Mouse (Mus musculus): ENCODE measurements around the gene Olfr543.
"Not testable (repeated sequence)": the region's sequence is repeated elsewhere in the genome, so short reads cannot be mapped to it uniquely, and the experiment has no call there.

Gene Olfr543

DNA sequence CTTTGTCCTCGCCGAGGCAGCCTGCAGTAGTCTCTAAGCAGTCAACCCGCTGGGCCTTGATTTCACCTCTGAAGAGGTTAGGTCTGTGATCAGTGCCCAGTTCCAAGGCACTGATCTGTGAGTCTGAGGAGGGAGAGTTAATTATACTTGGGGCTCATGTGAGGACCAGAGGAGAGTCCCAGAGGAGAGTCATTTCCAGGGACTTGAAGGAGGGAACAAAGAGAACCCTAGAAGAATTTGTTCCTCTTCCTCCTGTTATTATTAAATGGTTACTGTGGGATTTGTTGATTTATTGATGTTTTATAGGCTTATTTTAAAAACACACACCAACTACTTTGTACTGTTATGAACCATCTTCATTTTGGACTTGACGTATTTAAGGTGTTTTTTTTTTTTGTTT lies at the start of gene Olfr543:
TSS of gene Olfr543 (minus strand) at position 101 of the 400 bp plus-strand sequence.
- no peak for DNase-seq (ENCODE audit: low read depth, low spot score)

DNA sequence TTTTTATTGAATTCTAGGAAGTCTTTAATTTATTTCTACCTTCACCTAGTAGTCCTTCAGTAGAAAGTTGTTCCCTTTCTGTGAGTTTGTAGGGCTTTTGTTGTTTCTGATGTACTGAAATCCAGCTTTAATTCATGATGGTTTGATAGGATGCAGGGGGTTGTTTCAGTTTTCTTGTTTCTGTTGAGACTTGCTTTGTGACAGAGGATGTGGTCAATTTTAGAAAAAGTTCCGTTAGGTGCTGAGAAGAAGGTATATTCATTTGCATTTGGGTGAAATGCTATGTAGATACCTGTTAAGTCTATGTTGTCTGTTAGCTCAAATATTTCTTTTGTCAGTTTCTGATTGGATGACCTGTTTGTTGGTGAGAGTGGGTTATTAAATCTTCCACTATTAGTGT lies 47.6 kb upstream of the Olfr543 start:
- no peak for DNase-seq (ENCODE audit: low read depth, low spot score)

DNA sequence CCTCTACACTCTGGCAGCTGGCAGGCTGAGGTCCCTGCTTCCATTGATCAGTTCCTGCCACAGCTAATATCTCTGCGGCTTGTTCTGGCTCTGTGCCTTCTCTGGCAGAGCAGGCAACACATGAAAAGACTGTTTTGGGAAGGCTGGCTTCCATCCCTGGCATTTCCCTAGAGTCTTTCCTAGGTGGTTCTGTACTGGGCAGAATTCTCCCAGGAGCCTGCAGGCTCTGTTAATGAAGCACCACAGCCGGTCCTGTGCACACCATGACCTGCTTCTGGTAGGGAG lies 35.5 kb upstream of the Olfr543 start:
- DNase-seq (ENCODE audit: low read depth, low spot score), result no peak

DNA sequence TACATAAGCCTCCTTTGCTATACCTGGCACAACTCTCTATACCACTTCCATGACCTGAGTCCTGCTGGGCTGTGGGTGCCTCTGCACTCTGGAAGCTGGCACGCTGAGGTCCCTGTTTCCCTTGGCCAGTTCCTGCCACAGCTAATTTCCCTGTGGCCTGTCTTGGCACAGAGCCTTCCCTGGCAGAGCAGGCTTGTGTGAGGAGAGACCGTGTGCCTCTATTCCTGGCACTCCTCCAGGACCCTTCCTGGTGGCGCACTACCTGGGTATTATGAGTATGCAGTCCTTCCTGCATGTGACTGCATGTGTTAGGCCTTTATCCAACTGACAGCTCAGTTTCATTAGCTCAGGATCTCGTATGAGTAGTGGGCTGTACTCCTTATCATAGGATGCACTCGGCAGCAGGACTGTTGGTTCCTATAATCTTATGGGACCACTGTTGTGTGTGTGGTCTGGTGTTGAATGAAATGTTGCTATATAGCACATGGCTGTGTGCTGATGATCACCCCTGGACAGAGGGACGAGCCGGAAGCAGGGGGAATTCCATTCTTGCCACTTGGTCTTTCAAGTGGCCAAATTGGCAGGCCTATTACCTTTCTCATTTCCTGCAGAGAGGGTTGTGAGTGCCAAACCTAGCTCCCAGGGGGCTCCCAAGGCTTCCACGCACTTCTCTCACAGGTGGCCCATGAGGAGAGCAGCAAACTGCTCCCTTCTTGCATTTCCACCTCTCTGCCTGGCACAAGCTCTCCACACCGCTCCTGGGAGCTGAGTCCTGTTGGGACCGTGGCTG lies 35.0 kb upstream of the Olfr543 start:
- no peak for DNase-seq (ENCODE audit: low read depth, low spot score)

DNA sequence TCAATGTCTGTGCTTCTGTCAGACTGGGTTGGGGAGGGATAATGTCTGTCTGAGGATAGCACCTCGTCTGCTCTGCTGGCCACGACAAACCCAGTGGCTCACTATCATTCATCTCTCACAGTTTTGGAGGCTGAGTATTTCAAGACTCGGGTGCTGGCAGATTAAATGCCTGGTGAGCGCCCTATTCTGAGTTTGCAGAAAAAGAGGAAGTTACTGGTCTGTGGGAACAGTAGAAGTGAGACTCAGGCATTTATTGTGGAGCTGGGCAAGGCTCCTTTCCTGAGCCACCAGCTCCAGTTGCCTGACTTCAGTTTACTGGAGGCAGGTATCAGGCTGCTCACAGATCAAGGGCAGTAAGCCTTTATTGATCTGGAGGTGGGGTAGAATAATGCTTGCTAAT lies 32.7 kb upstream of the Olfr543 start:
- DNase-seq (ENCODE audit: low read depth, low spot score), result no peak

DNA sequence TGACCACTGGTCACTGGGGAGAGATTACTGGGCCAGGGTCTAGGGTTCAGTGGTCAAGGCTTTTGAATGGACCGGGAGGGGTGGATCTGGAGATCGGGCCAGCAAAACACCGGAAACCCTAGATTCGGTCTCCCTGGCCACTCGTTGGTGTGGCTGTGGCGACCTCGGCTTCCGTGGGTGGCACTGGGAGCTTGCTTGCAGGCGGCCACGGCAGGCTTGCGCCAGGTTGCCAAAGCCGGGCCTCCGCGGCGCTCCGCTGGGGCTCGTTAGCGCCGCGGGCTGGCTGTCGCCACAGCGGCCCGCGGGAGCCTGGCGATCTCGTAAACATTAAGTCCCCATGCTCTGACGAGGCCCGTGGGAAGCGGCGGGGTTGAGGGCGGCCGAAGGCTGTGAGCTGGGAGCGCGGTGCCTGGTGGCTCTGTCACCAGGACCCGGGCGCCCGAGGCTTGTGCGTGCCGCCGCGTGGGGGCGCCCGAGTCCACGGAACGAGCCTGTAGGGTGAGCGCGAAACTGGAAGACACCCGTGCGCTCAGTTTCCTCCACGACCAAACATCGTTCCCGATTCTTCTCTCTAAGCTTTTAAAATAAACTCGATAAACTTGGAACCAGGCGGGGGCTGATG lies 31.4 kb upstream of the Olfr543 start:
- DNase-seq (ENCODE audit: low read depth, low spot score), result peak; percentile 78

DNA sequence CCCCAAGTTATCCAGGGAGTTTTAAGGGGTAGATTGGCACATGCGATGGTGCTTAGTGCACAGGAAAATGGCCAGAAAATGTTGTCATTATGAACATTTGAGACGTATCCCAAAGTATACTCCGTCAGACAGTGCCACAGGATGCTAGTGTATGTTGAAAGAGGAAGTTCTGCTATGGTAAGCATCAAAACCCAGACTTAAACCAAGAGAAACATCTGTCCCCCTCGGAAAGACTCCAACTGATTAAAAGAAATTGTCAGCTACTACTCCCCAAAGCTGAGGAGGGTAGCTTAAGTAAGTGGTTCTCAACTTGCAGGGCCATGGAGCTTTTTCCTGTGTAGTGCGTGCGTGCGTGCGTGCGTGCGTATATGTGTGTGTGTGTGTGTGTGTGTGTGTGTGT lies 30.4 kb upstream of the Olfr543 start:
- DNase-seq (ENCODE audit: low read depth, low spot score), result no peak

DNA sequence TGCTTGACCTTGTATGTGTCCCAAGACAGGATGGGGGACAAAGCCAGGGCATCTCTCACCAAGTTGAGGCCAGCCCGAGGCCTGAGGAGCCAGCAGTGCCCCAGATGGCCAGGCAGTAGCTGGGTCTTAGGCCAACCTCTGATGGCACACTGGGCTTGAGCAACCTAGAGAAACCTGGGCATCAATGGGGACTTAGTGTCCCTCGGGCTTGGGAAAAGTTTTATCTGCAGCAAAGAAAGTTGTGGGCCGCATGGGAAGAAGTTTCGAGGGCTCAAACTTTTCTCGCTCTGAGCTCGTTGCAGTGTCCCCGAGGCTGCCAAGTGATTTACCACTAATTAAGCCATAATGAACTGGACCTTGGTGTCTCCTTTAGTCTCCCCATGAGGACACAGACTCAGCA lies 28.2 kb upstream of the Olfr543 start:
- no peak for DNase-seq (ENCODE audit: low read depth, low spot score)

DNA sequence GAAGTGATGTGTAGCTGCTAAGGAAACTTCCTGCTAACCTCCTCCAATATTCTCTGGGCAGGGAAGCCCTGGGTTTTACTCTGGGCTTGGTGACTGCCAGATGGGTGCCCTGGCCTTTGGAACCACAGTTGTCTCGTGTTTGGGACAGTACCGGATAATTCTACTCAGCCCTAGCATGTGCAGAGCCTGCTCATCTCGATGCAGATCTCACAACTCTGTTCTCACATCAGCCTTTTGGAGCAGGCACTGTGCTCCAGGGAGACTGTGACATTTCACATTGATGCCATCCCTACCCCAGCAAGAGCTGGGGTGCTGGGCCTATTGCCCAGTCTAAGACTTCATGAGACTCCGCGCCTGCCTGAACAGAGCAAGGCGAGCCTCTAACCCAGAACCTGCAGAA lies 27.2 kb upstream of the Olfr543 start:
- no peak for DNase-seq (ENCODE audit: low read depth, low spot score)

DNA sequence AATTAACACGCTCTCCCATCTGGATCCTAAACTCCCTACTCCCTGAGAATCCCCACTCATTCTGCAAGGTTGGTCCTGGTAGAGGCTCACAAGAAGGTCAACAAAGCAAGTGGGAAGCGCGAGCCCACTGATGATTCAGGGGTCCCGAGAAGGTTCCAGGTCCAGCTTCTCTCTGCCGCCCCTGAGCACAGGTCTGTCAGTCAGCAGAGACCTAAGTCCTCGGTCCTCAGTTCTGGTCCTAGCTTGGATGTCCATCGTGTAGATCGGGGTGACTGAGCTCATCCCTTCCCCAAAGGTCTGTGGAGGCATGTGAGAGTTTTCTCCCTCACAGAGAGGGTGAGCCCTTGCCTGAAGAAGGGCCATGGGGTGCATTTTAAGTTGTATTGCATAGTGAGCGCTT lies 26.6 kb upstream of the Olfr543 start:
- DNase-seq (ENCODE audit: low read depth, low spot score), result no peak

DNA sequence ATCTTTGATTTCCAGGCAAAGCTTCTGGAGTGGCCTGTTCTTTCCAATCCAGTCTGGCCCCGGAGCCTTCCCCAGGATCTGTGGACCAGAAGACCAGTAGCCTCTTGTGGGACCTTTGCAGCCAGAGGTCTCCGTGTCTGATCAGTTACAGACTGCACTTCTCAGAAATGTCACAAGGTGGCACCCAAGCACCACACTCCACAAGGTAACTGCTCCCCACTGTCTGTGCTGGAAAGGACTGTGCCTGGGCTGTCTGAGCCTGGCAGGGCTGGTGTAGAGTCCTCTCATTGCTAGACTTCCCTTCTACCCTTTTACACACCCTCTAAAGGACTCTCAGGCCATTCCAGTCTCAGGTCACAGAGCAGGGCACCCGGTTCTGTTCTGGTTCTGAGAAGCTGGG lies 25.4 kb upstream of the Olfr543 start:
- DNase-seq (ENCODE audit: low read depth, low spot score), result peak; percentile 77

DNA sequence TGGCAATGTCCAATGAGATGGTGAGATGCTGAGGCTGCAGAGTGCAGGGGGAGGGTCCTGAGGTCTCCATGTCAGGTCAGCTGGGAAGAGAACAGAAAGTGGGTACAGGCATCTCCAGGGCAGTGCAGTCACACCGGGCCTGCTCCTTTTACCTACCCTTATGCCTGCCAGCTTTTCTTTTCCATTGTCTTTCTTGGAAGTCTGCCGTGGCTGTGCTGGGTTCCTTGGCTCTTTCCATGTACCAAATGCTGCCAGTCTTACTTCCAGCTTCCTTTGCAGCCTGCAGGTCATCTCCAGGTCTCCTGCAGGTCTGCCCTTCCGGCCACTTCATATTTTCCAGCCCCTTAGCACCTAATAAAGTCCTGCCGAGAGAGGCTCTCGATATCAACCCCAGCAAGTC lies 20.5 kb upstream of the Olfr543 start:
- no peak for DNase-seq (ENCODE audit: low read depth, low spot score)

DNA sequence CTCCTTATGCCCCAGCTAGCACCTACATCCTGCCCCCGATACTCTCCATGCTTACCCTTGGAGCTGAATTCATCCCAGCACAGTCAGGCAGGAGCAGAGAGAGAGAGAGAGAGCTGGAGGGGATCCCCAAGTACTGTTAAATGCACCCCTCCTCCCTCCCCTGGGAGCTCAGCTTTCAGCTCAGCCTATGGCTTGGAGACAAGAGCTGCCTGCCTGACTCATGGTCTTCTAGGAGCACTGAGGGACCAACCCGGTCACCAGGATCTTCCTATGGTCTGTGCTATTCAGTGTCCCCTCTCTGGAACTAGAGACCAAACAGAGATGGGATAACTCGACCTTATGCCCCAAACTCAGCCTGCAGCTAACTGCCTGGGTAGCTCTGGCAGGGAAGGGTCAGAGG lies 18.0 kb upstream of the Olfr543 start, which contains the start of gene Olfr545:
TSS of gene Olfr545 (minus strand) at position 101 of the 400 bp plus-strand sequence.
- DNase-seq (ENCODE audit: low read depth, low spot score), result no peak

DNA sequence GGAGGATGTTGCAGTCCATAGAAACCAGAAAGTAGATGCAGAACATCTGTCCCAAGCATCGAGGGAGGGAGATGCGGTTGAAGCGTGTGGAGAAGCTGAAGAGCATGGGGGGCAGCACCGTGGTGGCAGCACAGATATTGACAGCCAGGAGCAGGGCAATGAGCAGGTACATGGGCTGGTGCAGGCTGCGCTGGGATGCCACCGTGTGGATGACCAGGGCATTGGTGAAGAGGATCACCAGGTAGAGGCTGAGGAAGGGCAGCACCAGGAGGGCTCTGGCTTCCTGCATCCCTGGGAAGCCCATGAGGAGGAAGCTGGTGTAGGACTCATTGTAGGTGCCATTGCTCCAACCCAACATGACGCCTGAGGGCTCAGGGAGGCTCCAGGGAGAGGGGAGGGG lies 12.9 kb upstream of the Olfr543 start:
- not testable (repeated sequence) for DNase-seq (ENCODE audit: low read depth, low spot score)

DNA sequence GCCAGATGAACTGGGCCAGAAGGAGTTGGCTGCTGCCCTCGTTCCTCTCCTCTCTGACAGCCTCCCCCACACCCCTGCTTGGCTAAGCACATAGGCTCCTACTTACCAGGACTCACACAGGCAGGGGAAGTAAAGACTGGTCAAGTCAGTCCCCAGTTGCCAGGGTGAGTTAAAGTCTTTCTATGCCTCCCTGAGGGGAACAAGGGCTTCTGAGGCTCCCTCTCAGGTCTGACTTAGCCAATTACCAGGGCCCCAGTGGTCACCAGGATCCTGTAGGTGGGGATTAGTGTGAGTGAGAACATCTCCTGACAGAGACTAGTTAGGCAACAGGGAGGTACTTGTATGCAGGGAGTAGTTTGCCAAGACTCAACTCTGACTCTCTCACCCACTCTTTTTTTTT lies 6.7 kb upstream of the Olfr543 start, which contains the start of gene Olfr544:
TSS of gene Olfr544 (minus strand) at position 153 of the 400 bp plus-strand sequence.
- DNase-seq (ENCODE audit: low read depth, low spot score), result no peak

DNA sequence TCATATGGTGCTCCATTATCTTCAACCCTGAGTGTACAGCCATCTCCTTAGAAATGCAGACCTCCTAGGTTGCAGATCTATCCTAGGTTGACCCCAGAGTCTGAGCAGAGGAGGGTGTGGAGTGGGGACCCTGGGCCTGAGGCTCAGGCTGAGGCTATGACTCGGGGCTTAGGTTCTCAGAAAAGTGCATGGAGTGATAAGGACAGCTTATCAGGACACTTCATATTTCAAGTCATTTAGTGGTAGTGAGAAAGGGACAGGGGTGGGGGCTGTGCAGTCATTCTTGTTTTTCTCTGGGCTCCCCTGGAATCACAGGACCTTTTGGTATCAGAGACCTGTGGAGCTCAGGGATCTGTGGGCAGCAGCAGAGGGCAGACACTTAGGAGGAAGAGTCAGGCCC lies 4.6 kb upstream of the Olfr543 start:
- no peak for DNase-seq (ENCODE audit: low read depth, low spot score)

DNA sequence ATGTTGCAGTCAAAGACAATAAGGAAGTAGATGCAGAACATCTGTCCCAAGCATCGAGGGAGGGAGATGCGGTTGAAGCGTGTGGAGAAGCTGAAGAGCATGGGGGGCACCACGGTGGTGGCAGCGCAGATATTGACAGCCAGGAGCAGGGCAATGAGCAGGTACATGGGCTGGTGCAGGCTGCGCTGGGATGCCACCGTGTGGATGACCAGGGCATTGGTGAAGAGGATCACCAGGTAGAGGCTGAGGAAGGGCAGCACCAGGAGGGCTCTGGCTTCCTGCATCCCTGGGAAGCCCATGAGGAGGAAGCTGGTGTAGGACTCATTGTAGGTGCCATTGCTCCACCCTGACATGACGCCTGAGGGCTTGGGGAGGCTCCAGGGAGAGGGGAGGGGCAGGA lies 3.3 kb upstream of the Olfr543 start:
- not testable (repeated sequence) for DNase-seq (ENCODE audit: low read depth, low spot score)

DNA sequence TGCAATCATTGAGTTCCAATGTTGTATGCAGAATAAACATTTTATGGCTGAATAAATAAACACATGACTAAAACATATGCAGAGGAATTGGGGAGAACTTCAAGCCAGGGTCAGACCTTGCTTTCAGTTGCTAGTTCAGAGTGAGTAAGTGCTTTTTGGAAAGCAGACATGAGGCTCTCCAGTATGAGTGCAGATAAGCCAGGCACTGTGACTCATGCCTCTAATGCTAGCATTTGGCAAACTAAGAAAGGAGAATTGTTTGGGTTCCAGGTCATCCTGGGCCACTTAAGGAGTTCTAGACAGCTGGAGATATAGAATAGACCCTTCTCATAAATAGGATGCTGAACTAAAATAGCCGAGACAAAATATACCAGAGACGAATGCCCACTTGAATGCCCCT lies 2.2 kb upstream of the Olfr543 start:
- no peak for DNase-seq (ENCODE audit: low read depth, low spot score)

DNA sequence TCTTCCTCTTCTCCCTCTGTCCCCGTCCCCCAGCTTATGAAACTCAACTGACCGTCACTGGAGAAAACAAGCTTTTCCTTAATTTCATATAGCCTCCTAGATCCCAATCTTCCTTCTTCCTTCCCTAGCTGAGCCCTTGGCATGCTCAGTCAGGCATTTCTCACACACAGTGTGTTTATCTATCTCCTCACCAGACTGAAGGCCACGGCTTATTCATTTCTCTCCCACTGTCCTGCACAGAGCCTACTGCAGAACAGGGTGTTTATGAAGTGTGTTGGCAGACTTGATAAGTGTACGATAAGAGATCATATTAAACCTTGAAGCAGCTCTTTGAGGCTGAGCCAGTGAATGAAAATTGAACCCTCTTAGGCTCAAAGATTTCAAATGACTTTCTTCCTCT lies 658 bp downstream of the Olfr543 start:
- no peak for DNase-seq (ENCODE audit: low read depth, low spot score)

DNA sequence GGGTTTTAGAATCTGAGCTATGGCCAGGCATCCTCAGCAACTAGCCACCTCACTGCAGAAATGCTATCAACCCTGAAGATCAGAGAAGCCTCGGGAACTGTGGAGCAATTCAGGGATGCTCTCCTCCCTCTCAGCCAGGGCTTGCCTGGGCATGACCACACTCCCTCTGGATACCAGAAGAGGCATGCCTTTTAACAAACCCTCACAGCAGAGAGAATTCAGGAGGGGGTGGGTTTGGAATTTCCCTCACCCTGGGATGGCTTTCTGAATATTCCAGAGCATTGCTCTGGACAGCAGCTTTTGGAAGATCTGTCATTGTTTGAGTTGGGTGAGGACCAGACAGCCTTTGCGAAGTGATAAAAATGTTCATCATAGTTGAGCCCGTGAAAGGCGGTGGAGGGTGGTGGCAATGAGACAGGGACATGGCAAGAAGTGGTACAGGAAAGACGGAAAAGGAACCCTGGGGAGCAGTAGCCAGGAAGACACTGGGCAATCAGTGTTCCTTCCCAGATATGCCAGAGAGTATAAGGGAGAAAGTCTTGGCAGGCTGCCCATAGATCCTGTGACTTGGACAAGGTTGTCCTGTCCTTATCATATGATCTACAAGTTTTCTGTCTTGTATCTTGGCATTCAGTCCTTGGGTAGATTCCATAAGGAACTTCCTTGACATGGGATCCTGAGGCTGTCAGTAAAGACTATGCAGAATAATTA lies 2.0 kb downstream of the Olfr543 start:
- no peak for DNase-seq (ENCODE audit: low read depth, low spot score)

DNA sequence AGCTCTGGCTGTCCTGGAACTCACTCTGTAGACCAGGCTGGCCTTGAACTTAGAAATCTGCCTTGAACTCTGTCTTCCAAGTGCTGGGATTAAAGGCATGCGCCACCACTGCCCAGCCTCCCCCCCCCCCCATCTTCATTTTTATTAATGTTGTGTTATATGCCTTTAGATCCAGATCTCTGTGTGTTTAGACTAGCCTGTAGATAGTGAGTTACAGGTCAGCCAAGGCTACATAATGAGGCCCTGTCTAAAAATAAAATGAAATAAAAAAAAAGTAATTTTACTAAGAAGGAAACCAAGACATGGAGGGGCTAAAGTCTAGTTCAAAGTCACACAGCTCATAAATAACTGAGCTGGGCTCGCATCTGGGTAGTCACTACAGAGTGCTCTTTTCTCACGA lies 2.6 kb downstream of the Olfr543 start:
- no peak for DNase-seq (ENCODE audit: low read depth, low spot score)

DNA sequence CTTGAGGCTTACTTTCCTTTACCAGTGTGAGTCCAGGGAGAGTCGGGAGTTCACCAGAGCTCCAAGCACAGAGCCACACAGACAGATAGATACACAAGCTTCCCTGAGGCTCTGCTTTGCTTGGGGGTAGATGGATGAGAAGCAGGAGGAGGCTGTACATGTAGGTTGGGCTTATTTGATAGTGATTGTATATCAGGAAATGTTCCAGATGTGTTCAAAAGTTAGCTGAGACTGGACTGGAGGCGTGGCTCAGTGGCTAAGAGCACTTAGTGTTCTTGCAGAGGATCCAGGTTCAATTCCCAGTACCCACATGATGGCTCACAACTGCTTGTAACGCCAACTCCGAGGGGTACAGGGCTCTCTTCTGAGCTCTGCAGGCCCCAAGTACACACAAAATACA lies 3.1 kb downstream of the Olfr543 start:
- DNase-seq (ENCODE audit: low read depth, low spot score), result no peak

DNA sequence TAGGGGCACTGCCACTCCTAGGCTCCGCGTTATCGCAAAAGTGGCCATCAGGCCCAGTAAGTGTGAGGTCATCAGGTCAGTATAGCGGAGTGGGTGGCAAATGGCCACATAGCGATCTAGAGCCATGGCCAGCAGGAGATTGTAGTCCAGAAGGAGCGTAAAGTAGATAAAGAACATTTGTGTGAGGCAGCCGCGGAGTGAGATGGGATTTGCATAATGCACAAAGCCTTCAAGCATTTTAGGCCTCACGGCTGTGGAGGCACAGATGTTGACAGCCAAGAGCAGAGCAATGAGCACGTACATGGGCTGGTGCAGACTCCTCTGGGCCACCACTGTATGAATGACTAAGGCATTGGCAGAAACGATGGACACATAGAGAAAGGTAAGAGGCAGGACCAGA lies 4.1 kb downstream of the Olfr543 start:
- no peak for DNase-seq (ENCODE audit: low read depth, low spot score)
